Mouse (Mus musculus) cerebral cortex, adult 2 months (tissue): ENCODE data around the gene Mettl7b.

ENCODE experiments used
- WGBS: fragments of 180-500 bp; shearing (Covaris S2); methylation state at CpG from one replicate; pipeline ENCODE4 v1.1.7; 2018; 5-methylcytosine and 5-hydroxymethylcytosine counted together

Gene Mettl7b

GRCm38 (mm10) chr10:128960590-128961584 is at the start of gene Mettl7b:
Mettl7b (minus strand) TSS chr10:128960988.
- WGBS, result 83% methylated on average over 12 of the region's 12 CpGs

- WGBS, result 49% methylated on average over 2 of the region's 2 CpGs
These were observed 49.6 kb upstream of the Mettl7b start, which contains the start of gene Olfr763 for GRCm38 (mm10) chr10:129010288-129010841. Olfr763 (plus strand) TSS chr10:129010791.

- WGBS, result 77% methylated on average over 14 of the region's 14 CpGs
These were observed 43.5 kb upstream of the Mettl7b start for GRCm38 (mm10) chr10:129004032-129004920.

GRCm38 (mm10) chr10:128996523-128997040 is 35.8 kb upstream of the Mettl7b start:
- WGBS, result 80% methylated on average over 4 of the region's 4 CpGs

GRCm38 (mm10) chr10:128995796-128996195 is 35.0 kb upstream of the Mettl7b start:
- WGBS, result 97% methylated on average over 1 of the region's 1 CpGs

- 73% methylated on average over 7 of the region's 10 CpGs for WGBS
These were observed 29.5 kb upstream of the Mettl7b start for GRCm38 (mm10) chr10:128990129-128990850.

- 63% methylated on average over 1 of the region's 1 CpGs for WGBS
These were observed 28.3 kb upstream of the Mettl7b start, which contains the start of gene Olfr9 for GRCm38 (mm10) chr10:128989131-128989530. Olfr9 (plus strand) TSS chr10:128989431.

- 89% methylated on average over 3 of the region's 3 CpGs for WGBS
These were observed 20.0 kb upstream of the Mettl7b start for GRCm38 (mm10) chr10:128980644-128981365.

- whole genome bisulfite sequencing, result 13% methylated on average over 9 of the region's 9 CpGs
These were observed 16.8 kb upstream of the Mettl7b start for GRCm38 (mm10) chr10:128977522-128978114.

GRCm38 (mm10) chr10:128976395-128976794 is 15.6 kb upstream of the Mettl7b start:
- WGBS, result 91% methylated on average over 3 of the region's 3 CpGs

GRCm38 (mm10) chr10:128972841-128973240 is 12.1 kb upstream of the Mettl7b start:
- WGBS, result 81% methylated on average over 4 of the region's 4 CpGs

GRCm38 (mm10) chr10:128970740-128971250 is 10.0 kb upstream of the Mettl7b start:
- 51% methylated on average over 1 of the region's 1 CpGs for WGBS

GRCm38 (mm10) chr10:128968341-128968749 is 7.6 kb upstream of the Mettl7b start:
- WGBS, result 61% methylated on average over 1 of the region's 1 CpGs

GRCm38 (mm10) chr10:128965871-128966270 is 5.1 kb upstream of the Mettl7b start:
- 91% methylated on average over 6 of the region's 6 CpGs for WGBS

- 78% methylated on average over 2 of the region's 2 CpGs for WGBS
These were observed 4.2 kb upstream of the Mettl7b start for GRCm38 (mm10) chr10:128964961-128965360.

- 70% methylated on average over 4 of the region's 4 CpGs for WGBS
These were observed 646 bp downstream of the Mettl7b start for GRCm38 (mm10) chr10:128960142-128960541.

- WGBS, result 84% methylated on average over 10 of the region's 10 CpGs
These were observed 2.4 kb downstream of the Mettl7b start for GRCm38 (mm10) chr10:128958340-128958739.

GRCm38 (mm10) chr10:128950208-128950887 is 10.4 kb downstream of the Mettl7b start:
- WGBS, result 53% methylated on average over 16 of the region's 16 CpGs

GRCm38 (mm10) chr10:128947496-128947895 is 13.3 kb downstream of the Mettl7b start:
- 93% methylated on average over 4 of the region's 4 CpGs for WGBS
